Mouse (Mus musculus): ENCODE data around the gene Hdac4. TPM values are rescaled to one million over a fixed set of nuclear protein-coding genes. Genes with fewer than 3 reads are reported as not detected.
A peak's percentile ranks its signal among the peaks of the same experiment; 100 is the strongest.

The Hdac4 gene
- total RNA-seq, 2 experiments from 2014 or later: 38.8 to 40.8 TPM

DNA sequence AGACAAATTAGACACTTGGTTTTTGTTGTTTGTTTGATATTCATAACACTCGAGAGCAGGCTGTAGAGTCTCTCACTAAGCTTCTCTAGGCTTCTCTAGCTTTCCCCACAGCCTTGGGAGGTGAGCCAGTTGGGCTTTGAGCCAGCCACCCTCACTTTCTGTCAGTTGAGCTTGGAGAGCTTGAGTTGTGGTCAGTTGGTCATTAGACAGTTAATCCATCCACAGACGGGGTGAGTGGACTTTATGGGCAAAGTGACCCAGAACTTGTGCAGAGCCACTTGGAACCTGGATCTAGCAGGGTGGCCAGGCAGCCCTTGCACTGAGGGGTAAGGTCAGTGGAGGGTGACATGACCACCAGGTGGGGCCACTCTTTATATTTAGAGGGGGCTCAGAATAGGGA, 277.9 kb downstream of the Hdac4 start:
- DNase-seq: no peak
- intact Hi-C loops (cut with DNase I; ENCODE audit: low total_unique reads): no loop called here

DNA sequence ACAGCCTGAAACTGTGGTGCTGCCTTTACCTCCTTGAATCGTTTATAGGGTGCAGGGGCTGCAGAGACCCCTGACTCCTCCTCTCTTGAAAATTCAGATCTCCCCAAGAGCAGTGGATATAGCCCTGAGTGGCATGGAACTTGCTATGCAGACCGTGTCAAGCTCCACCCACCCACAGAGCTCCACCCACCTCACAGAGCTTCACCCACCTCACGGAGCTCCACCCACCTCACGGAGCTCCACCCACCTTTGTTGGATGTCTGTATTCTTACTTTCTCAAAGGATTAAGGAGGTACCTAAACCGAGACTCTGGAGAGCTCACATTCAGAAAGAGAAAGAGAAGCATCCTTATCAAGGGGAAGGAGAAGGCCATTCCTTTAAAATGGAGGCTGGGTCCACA, 279.5 kb downstream of the Hdac4 start:
- intact Hi-C loops (cut with DNase I; ENCODE audit: low total_unique reads): no loop called here

DNA sequence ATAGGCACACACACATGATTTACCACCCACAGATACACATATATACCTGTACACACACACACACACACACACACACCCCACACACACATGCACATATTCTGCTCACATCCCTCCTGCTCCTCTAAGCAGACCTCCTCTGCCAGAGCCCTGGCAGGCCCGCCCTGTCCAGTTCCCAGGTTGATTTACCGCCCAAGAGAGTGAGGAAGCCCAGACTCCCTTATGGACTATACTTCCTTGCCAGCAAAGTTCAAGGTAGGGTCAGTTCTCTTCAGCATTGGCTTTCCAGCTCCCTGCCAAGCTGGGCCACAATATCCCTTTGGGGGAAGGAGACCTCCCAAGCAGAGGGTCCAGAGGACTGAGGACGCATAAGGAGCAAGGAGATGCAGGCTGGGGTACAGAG, 280.9 kb downstream of the Hdac4 start:
- peak; percentile 40 for DNase-seq

More for the DNA sequence above, 279.5 kb downstream of the Hdac4 start:
- DNase-seq: no peak

DNA sequence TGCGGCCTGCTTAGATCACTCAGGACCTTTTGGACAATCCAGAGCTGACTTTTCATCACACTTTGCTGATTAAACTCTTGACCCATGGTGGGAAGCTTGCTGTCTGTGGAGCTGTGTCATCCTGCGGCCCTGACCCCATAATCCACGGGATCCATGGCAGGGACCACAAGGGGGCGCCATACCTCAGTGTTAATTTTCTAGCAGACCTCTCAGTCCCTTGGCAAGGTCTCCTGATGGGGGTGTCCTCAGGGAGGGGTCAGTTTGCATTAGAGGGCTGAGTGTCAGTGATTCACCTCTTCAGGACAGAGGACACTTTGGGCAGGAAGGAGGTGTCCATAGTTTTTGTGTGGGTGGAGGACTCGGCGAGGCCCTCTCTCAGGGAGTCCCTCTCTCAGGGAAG, 281.6 kb downstream of the Hdac4 start:
- peak; percentile 78 for DNase-seq

More for the DNA sequence above, 280.9 kb downstream of the Hdac4 start:
- intact Hi-C loops (cut with DNase I; ENCODE audit: low total_unique reads): no loop called here

DNA sequence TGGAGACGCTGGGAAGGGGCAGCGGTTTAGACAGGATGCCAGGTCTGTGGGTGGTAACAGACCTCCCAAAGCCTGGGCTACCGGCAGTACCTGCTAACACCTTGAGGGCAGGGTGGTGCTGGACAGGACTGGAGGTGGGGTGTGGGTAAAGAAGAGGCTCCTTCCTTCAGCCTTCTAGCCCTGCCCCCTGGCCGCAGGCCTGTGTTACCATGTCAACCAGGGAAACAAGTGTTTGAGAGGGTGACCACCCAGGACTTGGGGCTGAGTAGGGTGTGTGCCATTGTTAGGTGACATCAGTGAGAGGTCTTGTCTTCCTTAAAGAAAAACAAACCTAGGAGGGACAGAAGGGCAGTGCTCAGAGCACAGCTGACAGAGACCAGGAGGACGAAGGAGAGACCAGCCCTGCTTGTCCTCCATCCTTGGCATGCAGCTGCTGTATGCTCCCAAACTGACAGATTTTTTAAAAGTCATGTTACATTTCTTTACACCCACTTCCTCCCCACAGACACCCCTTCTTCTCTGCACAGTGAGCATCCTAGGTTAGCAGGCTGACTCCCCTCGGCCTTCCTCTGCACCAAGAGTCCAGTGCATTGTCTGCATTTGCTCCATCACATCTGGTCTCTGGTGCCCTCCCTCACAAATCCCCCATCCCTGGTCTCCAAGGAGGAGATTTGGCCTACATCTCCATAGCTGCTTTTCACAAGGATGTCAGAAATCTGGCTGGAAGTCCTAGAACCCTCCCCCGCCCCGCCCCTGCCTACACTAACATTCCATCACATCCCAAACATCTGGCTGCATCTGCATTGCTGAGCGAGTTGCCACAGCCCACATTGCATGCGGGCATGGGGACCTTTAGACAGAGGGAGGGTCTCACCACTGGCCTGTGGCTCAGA, 283.0 kb downstream of the Hdac4 start:
- DNase-seq: peak; percentile 55
- intact Hi-C loops (cut with DNase I; ENCODE audit: low total_unique reads): no loop called here

More for the DNA sequence above, 281.6 kb downstream of the Hdac4 start:
- intact Hi-C loops (cut with DNase I; ENCODE audit: low total_unique reads): no loop called here

DNA sequence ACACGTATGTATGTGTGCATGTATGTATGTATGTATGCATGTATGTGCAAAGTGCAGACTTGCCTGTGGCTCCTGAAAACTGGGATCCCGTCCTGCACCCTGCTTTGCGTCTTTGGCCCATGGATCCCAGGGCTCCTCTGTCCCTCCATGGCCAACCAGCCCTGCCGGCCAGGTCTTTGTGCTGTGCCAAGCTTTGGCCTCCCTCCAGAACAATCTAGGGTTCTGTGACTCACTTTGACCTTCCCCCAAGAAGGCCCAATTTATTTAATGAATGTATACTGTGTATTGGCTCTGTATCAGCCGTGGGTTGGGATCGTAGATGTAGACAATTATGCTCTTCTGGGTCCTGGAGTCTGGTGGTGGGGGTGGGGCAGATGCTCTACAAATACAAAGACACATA, 290.2 kb downstream of the Hdac4 start:
- intact Hi-C loops (cut with DNase I; ENCODE audit: low total_unique reads): no loop called here
- DNase-seq: no peak

DNA sequence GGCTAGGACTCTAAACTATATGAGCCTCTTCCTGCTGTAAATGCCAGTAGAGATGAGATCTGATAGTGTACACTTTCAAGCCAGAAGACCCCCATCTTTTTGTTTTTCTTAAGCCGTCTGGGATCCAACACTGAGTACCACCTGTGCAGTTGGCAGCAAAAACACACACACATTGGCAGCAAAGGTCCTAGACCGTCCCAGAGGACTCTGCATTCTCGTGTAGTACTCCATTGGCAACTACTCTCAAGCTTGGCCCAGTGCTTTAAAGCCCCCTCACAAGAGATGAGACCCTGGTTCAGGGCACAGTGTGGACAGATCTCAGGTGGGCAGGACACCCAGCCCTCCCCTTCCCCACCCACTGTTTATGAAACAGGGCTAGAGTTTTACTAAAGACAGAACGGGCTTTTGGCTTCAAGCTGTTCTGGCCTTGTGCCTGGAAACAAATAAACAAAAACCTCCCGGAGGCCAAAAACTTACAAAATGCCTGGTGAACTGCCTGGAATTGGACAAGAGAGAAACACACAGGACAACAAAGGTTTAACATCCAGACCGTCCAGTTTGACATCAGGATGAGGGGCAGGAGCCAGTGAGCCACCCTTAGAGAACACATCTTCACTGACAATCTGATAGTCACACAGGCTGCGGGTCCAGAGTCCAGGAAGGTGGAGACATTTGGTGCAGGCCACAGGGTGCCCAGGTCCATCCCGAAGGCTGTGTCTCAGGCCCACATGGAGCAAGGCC, 292.1 kb downstream of the Hdac4 start:
- DNase-seq: no peak
- intact Hi-C loops (cut with DNase I; ENCODE audit: low total_unique reads): no loop called here

DNA sequence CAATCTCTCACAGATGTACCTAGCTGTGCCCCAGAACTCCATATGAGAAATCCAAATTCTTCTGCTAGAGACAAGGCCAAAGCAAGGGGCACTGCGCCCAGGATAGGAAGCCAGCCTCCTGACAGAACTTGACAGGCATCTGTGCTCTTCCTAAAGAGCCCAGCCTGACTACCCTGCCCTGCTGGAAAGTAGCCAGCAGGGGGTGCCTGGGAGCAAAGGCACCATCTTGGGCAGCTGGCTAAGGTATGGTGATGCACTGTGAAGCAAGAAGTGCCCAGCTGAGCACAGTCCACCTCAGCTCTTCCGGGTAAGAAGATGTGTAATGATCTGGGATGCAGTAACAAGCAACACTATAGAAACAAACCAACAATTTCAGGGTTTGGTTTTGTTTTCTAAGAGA, 298.4 kb downstream of the Hdac4 start:
- intact Hi-C loops (cut with DNase I; ENCODE audit: low total_unique reads): no loop called here

DNA sequence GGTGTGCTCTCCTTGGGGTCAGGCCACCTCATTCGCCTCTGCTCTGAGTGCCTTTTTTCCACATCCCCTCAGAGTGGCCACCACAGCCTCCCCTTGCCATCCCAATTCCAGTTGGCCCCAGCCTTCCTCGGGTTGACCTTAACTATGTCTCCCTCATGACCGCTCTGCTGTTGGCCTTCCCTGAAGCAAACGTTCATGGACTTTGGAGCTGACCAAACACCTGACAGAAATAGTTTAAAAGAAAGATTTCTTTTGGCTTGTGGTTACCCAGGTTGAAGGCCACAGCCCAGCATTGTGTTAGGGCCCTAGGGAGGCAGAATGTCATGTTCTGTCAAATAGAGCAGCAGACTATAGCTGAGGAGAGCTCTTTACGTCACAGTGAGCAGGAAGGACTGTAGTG, 301.2 kb downstream of the Hdac4 start:
- intact Hi-C loops (cut with DNase I; ENCODE audit: low total_unique reads): no loop called here
- DNase-seq: no peak

More for the DNA sequence above, 298.4 kb downstream of the Hdac4 start:
- no peak for DNase-seq

DNA sequence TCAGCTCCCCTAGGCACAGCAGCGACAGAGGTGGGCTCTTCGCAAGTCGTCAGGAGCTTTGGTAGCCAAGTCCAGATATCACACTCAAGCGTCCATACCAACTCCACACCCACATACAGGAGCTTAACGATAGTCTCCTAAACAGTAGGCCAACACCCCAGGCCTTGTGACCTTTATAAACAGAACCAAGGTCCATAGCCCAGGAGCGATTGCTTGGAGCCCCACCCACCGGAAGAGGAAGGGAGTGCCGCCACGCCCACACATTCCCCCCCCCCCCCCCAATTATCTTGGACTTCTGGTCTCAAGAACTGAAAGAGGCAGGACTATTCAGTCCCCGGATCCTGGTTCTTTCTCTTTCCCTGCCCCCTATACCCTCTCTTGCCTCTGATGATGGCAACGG, 301.9 kb downstream of the Hdac4 start:
- intact Hi-C loops (cut with DNase I; ENCODE audit: low total_unique reads): no loop called here
- DNase-seq: no peak

DNA sequence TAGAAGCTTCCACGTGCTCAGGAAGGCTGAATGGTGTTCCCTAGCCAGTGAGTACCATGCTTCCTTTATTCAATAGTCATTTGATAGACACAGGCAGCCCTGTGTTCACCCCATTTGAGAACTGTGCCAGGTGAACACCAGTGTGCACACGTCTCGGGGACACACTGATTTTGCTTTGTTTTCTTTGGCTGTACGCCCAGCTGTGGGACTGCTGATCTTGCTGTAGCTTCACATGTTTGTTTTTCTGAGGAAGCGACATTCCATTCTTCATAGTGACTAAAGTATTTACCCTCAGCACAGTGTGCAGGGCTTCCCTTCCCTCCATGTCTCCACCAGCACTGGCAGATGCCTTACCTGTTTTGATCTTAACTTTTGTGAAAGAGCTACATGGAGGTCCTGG, 312.4 kb downstream of the Hdac4 start:
- no peak for DNase-seq
- intact Hi-C loops (cut with DNase I; ENCODE audit: low total_unique reads): no loop called here

DNA sequence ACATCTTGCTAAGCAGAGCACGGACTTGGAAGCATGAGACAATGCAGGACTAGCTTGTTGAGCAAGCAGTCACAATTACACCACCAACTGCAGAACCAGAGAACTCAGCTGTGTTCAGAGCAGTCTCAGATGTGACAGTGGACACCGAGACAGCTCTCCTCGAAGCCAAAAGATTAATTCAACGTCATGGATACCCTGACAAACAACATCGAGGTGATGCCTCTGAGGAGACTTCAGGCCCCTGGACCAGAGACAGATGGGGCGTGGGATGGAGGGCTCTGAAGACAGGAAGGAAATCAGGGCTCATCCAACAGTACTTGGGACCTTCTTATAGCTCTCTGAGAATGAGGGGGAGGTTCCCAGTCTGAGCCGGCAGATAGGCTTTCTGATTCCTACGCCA, 314.6 kb downstream of the Hdac4 start:
- no peak for DNase-seq
- intact Hi-C loops (cut with DNase I; ENCODE audit: low total_unique reads): no loop called here

DNA sequence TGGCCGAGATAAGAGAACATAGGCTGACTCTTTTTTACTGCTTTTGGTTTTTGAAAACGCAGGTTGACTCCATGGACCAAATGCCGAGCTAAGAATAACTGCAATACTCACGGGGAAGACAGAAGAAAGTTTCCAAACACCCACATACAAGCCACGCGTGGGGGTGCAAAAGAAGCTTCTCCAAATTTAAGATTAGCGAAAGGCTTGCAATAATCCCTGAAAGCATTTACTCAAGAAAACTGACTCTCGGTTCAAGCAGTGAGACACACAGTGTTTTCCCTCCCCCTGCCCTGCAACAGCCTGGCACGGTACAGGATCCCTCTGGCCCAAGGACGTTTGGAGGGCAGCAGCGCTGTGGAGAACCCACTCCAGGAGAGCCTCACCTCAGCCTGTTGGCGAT, 315.3 kb downstream of the Hdac4 start:
- no peak for DNase-seq
- intact Hi-C loops (cut with DNase I; ENCODE audit: low total_unique reads): no loop called here

Measured in gastrocnemius, postnatal 14 days (tissue).